Mouse (Mus musculus) mouse embryonic stem cell (cell line): ENCODE measurements around the gene Ulk4.

Source experiments
- in situ Hi-C, 2 experiments: fragments of 300-500 bp; cut with MboI; formaldehyde crosslinking; loops; 1 replicate in 1 of 2; 3 replicates in 1 of 2; pipeline ENCODE4 v1.14.3; 2019 to 2020; ENCODE audit warnings: low sequenced_read_pairs in 2 of 2, low pct_unique_long_range_greater_than_20kb in 1 of 2, mixed read lengths in 1 of 2; ENCODE audit not compliant: unreplicated experiment in 1 of 2

Gene Ulk4

GRCm38 (mm10) chr9:120950761-120951160 lies 326.2 kb downstream of the Ulk4 start:
- in situ Hi-C loops: no loop called here

DNA sequence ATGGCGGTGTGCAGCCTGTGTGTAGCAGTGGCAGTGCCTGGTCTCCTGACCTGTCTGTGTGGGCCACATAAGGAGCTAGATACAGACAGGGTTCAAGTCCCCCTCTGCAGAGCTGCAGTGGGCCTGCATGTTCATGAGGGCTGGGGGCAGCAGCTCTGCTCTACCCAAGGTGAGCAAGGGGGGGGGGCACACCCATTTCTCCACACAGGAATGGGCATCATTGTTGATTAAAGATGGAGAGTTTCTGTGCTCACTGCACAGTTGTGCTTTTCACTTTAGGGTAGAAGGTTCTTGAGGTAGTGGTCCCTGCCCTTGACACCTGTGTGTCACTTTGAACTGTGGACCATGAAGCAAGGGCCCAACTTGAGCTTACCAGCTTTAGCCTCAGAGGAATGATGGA lies 328.2 kb downstream of the Ulk4 start:
- in situ Hi-C loops: no loop called here

GRCm38 (mm10) chr9:120946131-120946530 lies 330.9 kb downstream of the Ulk4 start:
- in situ Hi-C loops: no loop called here

DNA sequence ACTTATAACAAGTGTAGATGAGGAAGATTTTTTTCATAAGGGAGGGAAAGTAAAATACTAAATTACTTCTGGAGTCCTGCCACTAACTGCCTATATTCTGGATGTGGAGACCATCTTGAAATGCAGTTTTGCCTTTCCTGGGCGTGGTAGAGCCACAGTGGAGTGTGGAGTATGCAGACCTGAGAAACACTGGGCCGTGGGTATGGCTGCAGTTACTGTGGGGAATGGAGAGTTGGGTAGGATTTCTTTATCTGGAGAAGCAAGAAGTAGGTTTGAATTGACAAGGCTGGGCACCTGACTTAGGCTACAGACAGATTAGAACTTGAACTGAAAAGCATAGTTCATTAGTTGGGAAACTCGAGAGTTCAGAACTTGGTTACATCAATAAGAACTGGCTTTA lies 332.8 kb downstream of the Ulk4 start:
- in situ Hi-C loops: no loop called here

DNA sequence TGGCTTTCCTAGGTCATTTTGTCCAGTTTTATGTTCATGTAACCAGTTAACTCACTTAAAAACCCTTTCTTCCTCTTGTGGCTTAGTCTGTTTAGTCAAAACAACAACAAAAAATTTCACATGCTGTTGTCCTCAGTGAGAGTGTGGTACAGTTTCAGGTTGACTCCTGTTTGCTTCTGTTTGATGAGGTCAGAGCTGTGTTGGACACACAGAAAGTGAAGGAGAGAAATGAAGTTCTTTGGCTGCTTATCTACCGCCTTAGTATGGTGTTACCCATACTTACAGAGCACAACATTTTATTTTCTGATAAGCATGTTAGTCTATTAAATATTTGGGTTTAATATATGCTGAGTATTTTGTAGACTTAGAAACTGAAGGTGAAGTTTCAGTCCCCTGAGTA lies 333.2 kb downstream of the Ulk4 start:
- in situ Hi-C loops: no loop called here

- in situ Hi-C loops: no loop called here
Observed at GRCm38 (mm10) chr9:120940858-120941257, 336.1 kb downstream of the Ulk4 start.

DNA sequence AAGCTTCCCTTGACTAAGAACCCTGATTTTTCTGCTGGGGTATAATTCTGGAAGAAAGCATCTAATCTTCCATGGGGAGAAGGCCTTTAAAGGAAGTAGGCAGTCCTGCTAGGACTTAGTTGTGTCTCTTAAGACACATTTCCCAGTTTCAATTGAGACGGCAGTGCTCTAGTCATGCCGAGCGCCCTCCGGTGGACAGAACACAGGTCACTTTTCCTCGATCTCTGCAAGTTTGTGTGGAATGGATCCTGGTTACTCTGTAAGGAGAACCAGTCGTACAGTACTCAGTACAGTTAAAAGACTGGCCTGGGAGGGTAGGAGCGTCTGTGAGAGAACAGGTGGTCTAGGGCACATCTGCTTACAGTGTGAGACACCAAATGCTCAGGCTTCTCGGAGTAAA lies 340.6 kb downstream of the Ulk4 start:
- in situ Hi-C loops: no loop called here

DNA sequence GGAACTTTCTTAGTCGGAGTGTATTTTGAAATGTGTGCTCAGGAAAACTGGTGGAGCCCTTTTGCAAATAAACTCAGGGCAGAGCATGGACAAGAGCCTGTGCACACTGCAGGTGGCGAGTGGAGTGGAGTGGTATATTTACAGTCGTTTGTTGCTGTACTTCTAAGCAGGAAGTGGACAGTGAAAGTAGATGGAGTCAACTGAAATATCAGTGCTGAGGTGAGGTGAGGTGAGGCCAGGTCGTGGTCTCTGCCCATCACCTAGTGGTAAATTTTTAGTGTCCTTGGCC lies 341.4 kb downstream of the Ulk4 start:
- in situ Hi-C loops: no loop called here

DNA sequence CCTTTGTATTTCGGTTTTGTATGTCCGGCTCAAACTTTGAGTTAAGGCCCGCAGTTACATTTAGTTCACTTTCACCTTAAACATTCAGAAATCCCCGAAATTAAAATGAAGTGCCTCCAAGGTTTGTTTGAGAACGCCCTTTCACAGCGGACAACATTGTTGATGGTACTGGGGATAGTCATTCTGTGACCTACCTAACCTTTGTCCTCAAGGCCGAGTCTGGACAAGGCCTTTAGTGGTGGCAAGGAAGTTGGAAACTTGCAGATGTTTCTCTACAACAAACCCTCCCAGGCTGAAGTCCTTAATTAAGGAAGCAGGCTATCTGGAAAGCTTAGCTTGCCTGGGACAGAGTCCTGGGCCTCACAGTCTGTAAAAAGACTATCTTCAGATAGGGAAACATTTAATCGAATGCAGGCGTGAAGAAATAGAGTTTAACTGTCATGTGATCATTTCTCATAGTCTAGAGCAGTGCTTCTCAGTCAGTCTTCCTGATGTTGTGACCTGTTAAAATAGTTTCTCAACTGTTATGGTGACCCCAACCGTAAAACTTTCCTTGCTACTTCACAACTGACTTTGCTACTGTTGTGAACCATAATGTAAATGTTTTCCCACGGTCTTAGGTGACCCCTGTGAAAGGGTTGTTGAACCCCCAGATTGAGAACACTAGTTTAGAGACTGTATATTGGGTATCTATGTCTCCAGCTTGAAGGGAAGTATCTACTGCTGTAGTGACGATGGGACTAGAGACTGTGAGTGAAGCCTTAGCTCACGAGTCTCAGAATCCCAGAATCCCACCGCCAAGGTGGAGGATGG lies 342.0 kb downstream of the Ulk4 start:
- in situ Hi-C loops: no loop called here

GRCm38 (mm10) chr9:120933886-120934758 lies 342.9 kb downstream of the Ulk4 start:
- in situ Hi-C loops: no loop called here

- in situ Hi-C loops: no loop called here
Observed at GRCm38 (mm10) chr9:120933587-120933885, 343.5 kb downstream of the Ulk4 start.

- in situ Hi-C loops: no loop called here
Observed at GRCm38 (mm10) chr9:120932797-120933586, 344.0 kb downstream of the Ulk4 start.

- in situ Hi-C loops: no loop called here
Observed at GRCm38 (mm10) chr9:120932371-120932770, 344.6 kb downstream of the Ulk4 start.

DNA sequence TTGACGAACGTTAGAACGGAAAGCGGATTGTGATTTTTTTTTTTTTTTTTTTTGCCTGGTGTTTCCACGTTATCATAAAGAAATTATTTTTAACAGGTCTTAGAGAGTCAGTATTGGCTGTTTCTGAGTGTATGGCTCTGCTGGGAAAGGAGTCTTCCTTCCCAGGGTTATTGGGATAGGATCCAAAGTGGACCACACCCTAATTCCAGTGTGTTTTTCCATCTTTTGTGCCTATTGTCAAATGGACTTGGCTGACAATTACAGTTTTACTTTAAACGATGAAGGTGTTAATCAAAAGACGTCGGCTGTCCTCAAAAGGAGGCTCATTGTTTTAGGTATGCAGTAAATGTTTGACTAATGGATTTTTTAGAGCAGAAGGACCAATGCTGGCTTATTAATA lies 346.2 kb downstream of the Ulk4 start:
- in situ Hi-C loops: no loop called here

DNA sequence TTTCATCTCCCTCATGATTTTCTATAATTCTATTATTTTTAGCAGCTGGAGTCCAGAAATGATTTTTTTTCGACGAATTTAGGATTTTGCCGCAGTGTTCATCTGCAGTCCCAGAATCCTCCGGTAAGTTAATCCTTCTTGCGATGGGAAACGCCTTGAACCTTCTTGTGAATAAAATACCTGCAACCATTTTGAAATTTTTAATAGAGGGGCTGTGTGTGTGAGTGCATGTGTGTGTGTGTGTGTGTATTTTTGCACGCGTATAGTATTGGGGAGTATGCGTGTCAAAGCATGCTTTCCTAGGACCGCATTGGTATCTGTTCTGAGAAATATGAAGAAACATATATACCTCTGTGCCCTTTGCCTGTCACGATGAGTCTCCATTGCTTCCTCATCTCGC lies 347.0 kb downstream of the Ulk4 start:
- in situ Hi-C loops: no loop called here

- in situ Hi-C loops: no loop called here
Observed at GRCm38 (mm10) chr9:120929081-120929480, 347.9 kb downstream of the Ulk4 start, which contains the start of gene Ctnnb1. Gene Ctnnb1 (plus strand): TSS chr9:120929216.

DNA sequence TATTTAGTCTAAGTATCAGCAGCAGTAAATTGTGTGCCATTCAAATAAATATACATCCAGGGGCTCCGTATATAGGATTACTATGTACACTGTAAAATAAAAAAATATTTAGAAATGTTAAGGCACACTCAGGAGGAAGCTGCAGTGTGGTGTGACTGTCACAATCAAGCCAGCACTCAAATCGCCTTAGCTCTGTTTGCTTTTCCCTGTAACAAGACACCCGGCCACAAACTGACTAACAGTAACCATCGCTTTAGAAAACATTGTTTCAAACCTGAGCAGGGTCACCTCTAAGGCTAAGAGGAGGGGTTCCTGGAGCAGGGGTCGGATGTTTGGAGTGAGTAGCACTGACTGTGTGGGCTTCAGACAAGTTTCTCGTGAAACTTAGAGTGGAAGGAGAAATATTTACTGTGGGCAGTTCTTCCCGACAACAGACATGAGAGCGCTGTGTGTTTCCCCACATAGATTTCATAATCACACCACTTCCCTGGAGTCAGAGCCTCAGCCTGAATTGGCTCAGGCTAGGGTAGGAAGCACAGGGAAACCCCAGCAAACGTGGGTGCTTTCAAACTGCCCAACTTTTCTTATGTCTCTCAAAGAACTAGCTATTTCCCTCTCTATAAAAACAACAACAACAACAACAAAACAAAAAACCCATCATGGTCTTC lies 349.9 kb downstream of the Ulk4 start:
- in situ Hi-C loops: no loop called here

GRCm38 (mm10) chr9:120926126-120926525 lies 350.9 kb downstream of the Ulk4 start:
- in situ Hi-C loops: no loop called here

DNA sequence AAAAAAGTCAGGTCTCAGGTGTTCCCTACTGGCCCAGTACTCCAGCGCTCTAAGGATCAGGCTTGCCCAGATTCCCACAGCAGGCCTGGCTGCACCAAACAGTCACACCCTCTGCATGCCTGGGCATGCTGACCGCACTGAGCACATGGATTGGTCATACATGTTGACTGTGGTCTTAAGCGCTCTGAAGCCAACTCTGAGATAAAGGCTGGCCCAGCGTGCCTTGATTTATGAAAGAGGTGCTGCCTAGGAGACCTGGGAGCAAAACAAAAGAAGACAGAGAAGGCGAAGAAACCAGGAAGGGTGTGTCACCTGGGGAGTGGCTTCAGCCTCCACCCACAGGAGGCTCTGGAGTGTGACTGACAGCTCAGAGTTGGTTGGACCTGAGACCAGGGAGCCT lies 357.9 kb downstream of the Ulk4 start:
- in situ Hi-C loops: no loop called here
